Mouse (Mus musculus) cerebellum, adult 11 months (tissue): ENCODE data around the gene Rps6kb2.

Source experiments
- DNase-seq: peaks from one replicate; pipeline ENCODE4 v3.0.0; 2022

The Rps6kb2 gene

DNA sequence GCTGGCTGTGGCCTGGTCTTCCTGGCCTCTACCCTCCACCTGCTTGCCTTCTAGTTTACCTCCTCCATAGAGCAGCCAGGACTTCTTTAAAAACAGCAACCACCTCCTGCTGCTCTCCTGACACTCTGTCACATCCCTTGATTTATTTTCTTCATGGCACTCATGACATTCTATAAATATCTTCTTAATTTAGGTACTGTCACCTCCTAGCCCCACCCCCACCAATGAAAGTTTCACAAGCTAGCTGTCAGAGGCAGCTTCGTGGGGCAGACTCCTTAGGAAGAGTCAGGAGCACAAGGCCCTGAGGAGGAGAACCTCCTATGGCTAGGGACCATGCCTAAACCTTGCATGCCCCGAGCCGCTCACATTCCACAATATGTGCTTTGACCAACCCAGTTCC lies 24.1 kb upstream of the Rps6kb2 start:
- DNase-seq, result no peak

DNA sequence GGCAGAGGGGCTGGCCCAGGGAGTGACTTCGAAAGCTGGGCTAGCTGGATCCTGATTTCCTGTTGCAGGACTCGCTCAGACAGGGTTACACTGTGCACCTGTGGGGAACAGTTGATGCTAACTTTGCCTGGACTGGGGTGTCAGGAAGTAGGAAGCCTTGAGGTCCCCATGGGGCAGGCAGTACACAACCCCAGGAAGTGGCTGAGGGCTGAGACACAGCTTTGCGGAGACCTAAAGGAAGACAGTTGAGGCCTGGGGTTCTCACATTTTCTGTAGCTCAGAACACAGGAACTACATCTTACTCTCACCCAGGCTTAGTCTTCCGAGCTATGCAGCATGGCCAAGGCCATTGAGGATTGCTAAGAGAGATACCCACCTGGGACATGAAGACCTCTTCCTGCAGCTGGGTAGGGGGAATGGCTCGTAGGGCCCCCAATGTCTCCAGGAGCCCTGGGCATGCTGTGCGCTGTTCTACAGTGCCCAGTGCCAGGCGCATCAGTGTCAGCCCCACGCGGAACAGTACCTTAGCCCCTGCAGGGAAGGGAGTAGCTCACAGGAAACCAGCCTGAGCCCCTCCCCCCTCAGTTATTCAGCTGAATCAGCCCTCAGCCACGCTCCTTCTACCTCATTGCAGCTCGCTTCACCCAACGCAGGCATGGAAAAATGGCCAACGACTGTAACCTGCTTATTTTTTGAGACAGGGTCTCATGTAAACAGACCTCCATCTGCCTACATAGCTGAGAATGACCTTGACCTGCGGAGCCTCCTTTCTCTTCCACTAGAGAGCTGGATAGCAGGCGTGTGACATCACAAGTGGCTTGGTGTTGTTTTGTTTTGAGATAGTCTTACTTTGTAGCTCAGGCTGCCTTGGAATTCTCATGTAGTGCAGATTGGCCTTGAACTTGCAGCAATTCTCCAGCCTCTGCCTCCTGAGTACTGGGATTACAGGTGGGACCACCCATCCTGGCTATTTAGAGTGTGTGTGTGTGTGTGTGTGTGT lies 22.1 kb upstream of the Rps6kb2 start:
- DNase-seq, result no peak

DNA sequence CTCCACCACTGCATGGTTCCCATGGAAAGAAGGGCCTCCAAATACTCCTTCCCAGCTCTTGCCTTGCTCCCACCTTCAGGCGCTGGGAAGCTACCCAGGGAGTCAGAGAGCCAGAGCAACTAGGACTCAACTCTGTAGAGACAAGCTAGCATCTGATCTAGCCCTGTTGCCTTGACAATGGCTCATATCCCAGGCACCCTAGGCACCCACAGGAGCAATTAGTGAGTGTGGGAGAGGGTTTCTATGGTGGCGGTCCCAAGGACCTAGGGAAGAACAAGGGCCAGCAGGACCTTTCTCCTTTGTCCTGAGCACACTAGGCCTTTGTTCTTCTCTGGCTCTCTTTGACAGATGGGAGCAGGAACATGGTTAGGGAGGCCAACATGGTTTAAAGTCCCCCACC lies 20.5 kb upstream of the Rps6kb2 start:
- no peak for DNase-seq

DNA sequence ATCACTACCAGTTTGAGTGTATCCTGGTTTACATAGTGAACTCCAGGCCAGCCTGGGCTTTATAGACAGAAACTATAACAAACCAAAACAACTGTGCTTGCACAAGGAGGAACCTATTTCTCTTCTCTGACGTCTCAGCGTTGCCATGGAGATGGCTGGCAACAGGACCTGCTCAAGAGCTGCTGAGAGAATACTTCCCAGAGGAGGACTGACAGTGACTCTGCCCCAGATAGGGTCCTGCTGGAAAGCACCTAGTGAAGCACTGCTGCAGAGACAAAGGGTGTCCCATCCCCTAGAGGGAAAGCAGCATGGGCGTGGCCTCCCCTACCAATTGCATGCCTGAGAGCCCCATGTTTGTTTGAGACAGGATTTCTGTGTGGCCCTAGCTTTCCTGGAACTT lies 18.7 kb upstream of the Rps6kb2 start:
- no peak for DNase-seq

DNA sequence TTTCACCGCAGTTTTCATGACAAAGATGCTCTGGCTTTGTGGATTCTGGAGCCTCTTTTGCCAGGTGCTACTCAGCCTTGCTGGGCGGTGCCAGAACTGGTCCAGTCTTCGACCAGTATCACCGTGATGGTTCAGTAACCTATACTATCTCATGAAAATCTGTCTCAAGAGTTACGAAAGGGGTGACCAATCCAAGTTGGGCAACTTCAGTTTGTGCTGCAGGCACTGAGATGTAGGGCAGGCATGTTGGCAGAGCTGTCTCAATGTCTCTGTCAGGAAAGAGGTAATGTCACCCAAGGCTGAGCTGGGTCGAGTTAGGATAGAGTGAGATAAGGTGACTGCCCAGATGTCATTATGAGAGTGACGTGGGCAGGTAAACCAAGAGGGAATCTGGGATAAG lies 17.3 kb upstream of the Rps6kb2 start:
- DNase-seq, result no peak

DNA sequence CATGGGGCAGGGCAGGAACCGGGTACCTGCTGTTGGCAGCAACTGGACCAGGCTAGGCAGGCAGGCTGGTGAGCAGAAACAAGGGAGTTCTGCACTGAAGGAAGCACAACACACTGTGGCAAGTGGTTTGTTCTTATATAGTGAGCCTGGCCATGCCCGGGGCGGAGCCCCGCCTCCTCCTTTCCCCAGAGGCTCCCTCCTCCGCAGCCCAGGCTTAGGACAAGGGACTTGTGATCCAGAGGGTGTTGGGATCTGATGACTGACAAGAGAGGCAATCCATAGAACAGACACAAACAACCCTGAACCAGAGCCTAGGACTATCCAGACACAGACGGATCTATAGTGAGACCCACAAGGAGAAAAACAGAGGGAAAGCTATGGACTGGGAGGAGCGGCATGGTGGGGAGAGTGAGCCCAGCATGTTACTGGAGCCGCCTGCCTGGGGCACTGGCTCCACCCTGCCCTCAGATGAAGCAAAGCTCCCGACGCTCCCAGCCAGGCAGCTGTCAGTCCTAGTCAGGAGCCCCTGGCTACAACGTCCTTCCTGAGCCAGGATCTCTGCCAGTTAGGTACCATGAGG lies 12.3 kb upstream of the Rps6kb2 start, which contains the start of gene Carns1:
TSS of gene Carns1 (minus strand) at position 112 of the 580 bp plus-strand sequence.
- no peak for DNase-seq

DNA sequence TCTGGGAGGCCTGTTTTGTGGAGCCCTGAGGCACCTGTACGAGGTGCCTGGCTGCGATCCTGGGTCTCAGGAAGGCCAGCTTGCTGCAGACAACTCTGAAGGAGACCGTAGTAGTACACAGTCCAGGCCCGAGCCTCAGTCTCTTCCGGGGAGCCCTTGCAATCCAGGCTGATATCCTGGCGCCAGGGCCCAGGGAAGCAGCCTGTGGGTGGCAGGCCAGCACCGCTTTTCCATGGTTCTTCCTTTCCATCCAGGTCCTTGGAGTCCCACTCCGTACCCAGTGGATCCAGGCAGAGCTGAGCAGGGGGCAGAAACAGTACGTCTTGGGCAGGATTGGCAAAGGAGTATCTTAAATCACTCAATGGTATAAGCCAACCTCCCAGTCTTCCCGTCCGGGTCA lies 9.8 kb upstream of the Rps6kb2 start:
- peak; percentile 14 for DNase-seq

DNA sequence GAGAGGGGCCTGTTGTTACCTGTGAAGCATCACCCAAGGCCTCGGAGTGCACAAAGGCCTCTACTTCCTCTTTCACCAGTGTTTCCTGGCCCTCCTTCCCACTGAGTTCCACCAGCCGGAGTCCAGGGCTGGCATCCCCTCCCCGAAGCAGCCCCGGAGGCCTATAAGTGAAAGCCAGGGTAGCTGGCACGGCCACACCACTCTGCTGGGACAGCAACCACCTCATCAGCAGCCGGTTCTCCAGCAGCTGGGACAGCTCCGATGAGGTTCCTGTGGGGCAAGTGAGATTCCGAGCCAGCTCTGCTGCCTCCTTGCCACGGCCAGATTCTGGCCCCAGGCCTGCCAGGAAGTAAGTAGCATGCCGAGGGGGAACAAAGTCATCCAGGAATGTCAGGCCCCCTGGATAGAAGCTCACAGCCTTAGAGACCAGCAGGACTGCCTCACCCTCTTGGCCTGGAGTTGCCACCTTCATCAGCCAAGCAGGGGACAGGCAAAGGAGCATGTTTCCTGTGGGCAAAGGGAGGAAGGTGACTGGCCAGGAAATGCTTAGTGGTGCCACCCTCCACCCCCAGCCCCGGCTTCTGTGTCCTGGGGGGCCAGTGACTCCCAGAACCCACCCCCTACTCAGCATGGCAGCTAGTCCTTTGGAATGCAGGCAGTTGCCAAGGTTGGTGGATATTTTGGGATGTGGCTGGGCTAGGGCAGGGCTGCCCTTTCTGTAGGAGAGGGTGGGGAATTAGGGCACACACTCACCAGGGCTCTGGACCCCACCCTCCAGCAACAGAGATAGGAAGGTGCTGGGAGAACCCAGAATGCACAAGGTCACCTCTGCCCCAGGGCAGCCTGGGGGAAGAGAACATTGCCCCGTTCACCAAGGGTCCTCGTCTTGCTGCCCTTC lies 8.5 kb upstream of the Rps6kb2 start:
- DNase-seq, result peak; percentile 21

DNA sequence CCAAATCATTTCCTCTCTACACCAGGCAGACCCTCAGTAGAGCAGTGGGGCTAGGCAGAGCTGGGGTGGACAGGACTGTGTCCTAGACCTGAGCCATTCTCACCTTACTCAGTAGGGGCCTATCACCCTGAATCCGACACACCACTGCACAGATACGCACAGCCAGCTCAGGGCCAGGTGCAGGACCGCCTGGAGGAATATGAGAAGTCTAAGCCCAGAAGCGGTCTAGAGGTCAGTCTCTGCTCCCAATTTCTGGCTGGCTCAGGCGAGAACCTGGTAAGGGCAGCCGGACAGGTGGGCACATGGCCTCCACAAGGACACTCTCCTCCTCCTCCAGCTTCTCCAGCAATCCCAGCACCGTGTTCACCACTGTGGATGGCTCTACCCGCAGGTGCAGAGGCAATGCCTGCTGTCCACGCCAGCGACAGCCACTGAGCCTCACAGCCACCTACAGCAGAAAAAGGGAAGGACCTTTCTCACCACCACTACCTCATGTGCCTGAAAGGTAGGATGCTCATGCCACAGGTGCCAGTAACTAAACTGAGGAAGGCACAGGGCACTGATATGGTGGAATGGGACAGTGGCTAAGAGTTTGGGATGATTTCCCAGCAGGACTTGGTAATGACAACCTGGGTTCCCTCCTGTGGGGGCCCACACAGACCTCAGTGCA lies 7.7 kb upstream of the Rps6kb2 start:
- peak; percentile 29 for DNase-seq

DNA sequence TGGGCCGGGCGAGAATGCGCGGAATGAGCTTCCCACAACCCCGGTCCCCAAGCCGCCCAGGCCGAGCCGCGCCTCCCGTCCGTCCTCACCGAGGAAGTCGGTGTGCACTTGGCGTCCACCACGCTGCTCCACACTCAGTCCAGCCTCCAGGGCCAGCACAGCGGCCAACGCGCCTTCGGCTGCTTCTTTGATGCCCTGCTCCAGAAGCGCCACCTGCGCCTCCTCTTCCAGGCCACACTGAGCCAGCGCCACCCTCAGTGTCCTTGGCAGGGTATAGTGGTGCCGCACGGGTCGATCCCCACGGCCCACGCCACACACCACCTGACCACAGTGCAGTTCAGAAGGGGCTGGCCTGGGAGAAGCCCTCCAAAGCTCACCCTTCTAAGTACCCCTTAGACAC lies 6.7 kb upstream of the Rps6kb2 start:
- no peak for DNase-seq

DNA sequence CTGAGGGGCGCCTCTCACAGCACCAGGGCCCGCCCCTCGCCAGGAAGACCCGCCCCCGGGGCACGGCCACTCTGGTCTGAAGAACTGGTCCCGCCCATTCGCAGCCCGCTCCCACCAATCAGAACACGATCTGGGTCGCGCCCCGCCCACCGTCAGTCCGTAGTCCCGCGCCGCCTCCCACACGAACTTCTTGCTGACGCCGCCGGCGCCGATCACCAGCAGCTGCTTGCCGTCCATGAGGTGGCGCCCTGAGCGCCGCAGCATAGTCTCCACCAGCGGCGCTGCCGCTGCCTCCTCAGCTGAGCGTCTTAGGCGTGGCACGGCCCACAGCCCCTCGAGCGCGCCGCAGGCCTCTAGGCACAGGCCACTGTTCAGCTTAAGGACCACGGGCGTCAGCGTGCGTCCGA lies 6.2 kb upstream of the Rps6kb2 start:
- DNase-seq, result peak; percentile 100

DNA sequence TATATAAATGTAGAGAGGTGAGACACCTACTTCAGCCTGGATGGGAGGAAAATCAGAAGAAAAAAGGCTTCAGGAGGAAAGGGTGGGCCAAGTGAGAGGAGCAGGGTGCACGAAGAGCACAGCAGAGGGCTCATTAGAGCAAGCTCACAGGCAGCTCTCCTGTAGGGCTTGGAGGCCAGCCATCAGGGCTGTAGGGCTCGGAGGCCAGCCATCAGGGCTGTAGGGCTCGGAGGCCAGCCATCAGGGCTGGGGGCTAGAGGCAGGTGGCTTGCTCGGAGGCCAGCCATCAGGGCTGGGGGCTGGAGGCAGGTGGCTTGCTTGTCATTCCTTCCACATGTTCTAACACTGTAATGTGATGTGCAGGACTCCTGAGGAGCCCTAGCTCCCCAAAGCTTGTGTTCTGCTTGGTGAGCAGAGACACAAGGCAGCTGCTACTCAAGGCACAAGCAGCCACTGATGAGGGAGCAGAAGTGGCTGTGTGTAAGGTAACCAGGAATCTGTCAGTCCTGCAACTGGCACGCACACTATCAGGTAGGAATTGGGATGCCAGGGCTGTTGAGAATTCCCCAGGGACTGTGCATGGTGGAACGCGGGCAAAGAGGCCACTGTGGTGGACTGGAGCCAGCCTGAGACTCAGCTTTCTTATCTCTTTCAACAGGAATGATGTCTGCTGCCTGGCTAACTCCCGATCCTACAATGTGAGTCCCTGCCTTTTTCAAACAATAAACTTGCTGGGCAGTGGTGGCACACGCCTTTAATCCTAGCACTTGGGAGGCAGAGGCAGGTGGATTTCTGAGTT lies 3.7 kb upstream of the Rps6kb2 start:
- no peak for DNase-seq

DNA sequence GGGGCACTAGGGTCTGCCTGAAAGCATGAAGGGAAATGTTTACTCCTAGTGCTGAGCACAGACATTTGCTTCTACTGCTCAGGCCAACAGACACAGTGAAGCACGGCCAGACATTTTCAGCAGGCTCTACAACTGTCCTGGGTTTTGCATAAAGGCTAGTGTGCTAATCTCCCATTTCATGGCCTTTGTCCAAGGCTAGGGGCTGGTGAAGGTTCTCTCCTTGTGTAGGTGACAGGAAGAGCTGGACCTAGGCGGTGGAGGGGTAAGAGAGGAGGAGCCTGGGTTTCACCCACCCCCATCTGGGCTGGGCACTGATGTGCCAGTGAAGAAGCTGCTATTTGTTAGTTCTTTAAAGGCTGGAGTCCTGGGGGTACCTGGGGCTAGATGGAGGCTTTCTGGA lies 1.6 kb upstream of the Rps6kb2 start:
- DNase-seq, result no peak

DNA sequence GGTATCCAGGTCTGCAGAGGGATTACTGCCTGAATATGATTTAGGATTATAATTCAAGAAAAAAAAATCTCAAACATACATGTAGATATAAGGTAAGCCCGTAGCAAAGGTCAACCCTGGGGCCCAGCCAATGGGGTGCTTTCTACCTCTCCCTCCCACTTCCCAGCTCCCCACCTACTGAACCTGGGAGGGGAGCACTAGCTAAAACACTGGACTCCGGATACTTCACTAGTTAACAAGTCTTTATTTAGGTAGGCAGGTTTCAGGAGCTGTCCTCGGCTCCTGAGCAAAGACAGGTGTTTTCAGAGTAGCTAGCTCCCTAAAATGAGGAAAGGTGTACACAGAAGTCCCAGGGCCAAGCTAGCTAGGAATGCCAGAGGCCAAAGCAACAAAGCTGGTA lies 946 bp upstream of the Rps6kb2 start:
- no peak for DNase-seq

DNA sequence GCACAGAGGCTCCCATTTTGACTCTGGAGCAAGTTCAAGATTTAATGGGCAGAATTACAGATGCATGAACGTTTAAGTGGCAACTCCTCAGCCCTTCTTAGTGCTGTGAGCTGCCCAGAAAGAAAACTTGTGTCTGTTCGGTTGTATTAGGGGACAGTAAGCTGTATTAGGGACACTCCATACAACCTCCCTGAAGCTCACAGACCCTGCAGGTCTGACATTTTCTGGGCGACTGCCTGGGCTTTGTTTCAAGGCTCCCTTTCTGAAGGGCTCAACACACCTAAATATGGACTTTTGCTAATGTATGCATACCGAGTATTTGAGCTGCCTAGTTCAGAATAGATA lies 361 bp upstream of the Rps6kb2 start:
- DNase-seq, result no peak

DNA sequence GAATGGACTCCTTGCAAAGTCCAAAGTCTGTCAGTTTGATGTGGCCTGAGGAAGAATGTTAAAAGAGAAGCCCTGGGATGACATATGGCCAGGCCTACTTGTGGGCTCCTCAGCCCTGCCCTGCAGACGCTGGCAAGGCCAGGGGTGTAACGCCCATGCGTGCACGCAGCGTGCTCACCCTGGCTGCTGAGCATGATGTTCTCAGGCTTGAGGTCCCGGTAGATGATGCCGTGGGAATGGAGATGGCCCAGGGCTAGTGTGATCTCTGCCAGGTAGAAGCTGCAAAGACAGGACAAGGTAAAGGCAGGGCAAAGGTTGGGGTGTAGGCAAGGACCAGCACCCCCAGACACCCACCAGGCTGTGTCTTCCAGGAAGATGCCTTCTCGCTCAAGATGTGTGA lies 4.1 kb downstream of the Rps6kb2 start:
- no peak for DNase-seq

DNA sequence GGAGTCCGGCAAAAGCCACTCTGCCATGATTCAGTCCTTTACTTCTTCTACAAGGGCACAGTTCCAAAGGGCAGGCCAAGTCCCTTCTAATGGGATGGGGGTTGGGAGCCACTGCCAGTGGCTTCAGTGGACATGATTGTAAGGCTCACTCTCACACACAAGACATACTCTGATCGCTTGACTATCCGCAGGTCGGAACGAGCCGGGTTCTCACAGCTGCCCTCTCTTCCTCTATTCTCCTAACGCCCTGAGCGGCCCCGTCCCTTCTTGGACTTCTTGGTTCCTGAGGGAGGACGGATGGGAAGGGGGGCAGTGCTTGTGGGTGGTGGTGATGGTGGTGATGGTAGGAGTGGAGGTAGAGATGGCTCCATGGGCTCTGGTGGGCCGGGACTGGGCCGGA lies 6.4 kb downstream of the Rps6kb2 start:
- no peak for DNase-seq

DNA sequence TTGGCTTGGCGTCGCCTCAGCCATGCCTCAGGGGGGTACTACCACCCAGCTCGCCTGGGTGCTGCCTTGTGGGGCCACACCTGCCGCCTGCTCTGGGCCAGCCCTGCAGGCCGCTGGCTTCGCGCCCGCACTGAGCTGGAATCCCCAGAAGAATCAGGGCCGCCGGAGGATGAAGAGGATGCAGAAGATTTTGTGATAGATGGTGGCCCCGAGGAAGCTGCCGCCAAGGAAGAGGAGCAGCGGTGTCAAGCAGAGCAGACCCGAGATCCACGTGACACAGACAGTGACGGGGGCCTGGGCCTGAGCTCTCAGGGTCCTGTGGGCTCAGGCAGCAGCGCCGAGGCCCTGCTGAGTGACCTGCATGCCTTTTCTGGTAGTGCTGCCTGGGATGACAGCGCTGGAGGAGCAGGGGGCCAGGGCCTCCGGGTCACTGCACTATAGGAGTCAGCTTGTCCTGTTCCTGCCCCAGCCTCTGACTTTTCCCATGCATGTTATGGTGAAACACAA lies 7.0 kb downstream of the Rps6kb2 start:
- peak; percentile 34 for DNase-seq

DNA sequence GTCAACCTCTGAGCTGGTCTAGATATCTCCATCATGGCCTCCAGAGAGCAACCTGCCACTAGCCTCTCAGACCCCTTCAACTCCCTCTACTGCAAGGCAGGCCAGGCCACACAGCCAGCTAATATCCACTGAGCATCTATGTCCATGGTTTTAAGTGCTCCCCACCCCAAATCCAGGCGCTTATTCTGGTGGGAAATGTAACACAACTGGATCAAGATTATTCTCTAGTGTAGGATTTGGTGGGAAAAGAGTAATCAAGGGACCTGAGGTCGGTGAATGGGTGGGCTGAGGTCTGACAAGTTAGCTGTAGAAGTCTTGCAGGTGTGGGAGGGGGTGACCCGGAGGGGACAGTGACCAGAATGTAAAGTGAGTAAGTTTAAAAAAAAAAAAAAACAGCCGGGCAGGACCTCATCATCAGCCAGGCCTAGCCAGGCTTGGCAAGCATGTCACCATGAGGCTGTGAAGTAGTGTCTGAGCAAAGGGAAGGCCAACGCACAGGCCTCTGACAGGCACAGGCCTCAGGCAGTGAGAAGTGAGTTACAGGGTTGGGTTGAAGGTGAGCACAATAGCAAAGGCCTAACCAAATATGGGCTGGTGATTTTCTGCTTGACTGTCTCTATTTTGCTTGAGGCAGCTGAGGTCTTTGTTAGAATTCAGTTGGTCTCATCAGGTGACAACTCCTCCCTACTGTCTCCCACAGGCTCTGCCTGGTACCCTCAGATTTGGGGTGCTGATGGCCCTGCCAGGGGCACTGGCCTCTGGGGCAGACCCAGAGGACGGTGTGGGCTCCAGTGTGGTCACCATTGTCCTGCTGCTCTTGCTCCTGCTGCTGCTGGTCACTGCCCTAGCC lies 7.7 kb downstream of the Rps6kb2 start:
- DNase-seq, result no peak

DNA sequence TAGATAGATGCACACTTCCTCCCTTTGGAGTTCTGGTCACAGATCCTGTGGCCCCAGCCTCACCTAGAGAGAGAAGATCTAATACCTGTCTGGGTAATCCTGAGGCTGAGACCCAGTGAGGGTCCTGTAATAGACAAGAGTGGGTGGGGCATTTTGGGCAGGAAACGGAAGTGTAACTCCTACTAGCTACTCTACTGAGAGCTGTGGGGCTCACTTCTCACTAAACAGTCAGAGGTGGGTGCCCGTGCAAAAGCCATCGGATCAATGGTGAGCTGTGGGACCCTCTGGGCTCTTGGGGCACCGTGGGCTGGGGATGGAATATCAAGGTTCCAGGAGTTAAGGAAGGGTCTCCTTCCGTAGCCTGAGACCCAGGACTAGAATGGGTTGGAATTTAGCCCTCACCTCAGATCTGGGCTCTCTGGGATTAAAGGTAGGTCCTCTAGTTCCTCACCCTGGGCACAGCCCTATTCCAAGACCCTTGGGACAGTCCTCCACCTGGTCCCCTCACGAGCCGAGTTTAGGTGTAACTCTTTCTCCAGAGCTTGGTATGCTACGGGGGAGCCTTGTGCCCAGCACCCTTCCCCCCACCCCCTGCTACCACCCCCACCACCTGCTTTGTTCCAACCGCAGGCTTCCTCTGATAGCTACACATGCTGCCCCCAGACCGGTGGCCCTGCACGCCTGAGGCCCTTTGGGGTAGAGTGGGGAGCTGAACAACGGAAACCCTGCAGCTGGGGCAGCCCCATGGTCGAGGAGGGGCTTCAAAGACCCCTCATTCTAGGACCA lies 8.5 kb downstream of the Rps6kb2 start:
- DNase-seq, result no peak
